Mouse (Mus musculus): ENCODE data around the gene 5430427O19Rik. TPM values are rescaled to one million over a fixed set of nuclear protein-coding genes. Genes with fewer than 3 reads are reported as not detected.

5430427O19Rik gene
- polyA plus RNA-seq, 1 experiment from 2014 or later = 0.06 TPM

GRCm38 (mm10) chrX:85879198-85879977, 9.2 kb downstream of the 5430427O19Rik start:
- Histone ChIP-seq H3K4me3 (no peak overlapping the region), H3K9ac (no peak overlapping the region), H3K4me1 (no peaks in the 10 kb centered on the region), H3K4me2 (no peak overlapping the region), H3K27ac (no peak overlapping the region), H3K27me3 (no peaks in the 10 kb centered on the region), H3K9me3 (no peaks in the 10 kb centered on the region), H3K36me3 (no peaks in the 10 kb centered on the region)
- ATAC-seq (ENCODE audit: insufficient number of reproducible peaks, insufficient read depth, low FRiP score, low TSS enrichment, low read depth) = no peak
- whole genome bisulfite sequencing = 58% methylated on average over 7 of the region's 7 CpGs

GRCm38 (mm10) chrX:85886651-85887050, 16.5 kb downstream of the 5430427O19Rik start:
- Histone ChIP-seq H3K4me2 (no peak overlapping the region), H3K27ac (no peak overlapping the region), H3K27me3 (0 out of 2 replicates have a peak, but pooled peaks cover 5% of the 10 kb centered on the region), H3K9ac (no peak overlapping the region), H3K9me3 (no peaks in the 10 kb centered on the region), H3K36me3 (no peaks in the 10 kb centered on the region), H3K4me3 (no peak overlapping the region), H3K4me1 (no peaks in the 10 kb centered on the region)
- 35% methylated on average over 5 of the region's 5 CpGs for WGBS
- no peak for ATAC-seq (ENCODE audit: insufficient number of reproducible peaks, insufficient read depth, low FRiP score, low TSS enrichment, low read depth)

GRCm38 (mm10) chrX:85901195-85901594, 31.0 kb downstream of the 5430427O19Rik start:
- H3K4me2 ChIP-seq = no peak overlapping the region
- H3K4me3 ChIP-seq = no peak overlapping the region
- H3K9ac ChIP-seq = no peak overlapping the region
- WGBS = 48% methylated on average over 1 of the region's 1 CpGs
- no peaks in the 10 kb centered on the region for H3K36me3 ChIP-seq
- H3K9me3 ChIP-seq = no peaks in the 10 kb centered on the region
- H3K27me3 ChIP-seq = no peaks in the 10 kb centered on the region
- no peak for ATAC-seq (ENCODE audit: insufficient number of reproducible peaks, insufficient read depth, low FRiP score, low TSS enrichment, low read depth)
- no peak overlapping the region for H3K27ac ChIP-seq
- no peaks in the 10 kb centered on the region for H3K4me1 ChIP-seq

- H3K9ac ChIP-seq = no peak overlapping the region
- WGBS = 36% methylated on average over 3 of the region's 3 CpGs
- no peak overlapping the region for H3K4me2 ChIP-seq
- no peak for ATAC-seq (ENCODE audit: insufficient number of reproducible peaks, insufficient read depth, low FRiP score, low TSS enrichment, low read depth)
- H3K9me3 ChIP-seq = no peaks in the 10 kb centered on the region
- no peak overlapping the region for H3K27ac ChIP-seq
- no peaks in the 10 kb centered on the region for H3K4me1 ChIP-seq
- H3K36me3 ChIP-seq = no peaks in the 10 kb centered on the region
- no peaks in the 10 kb centered on the region for H3K27me3 ChIP-seq
- no peak overlapping the region for H3K4me3 ChIP-seq
These were observed 48.9 kb downstream of the 5430427O19Rik start for GRCm38 (mm10) chrX:85919034-85919433.

- no peak for ATAC-seq (ENCODE audit: insufficient number of reproducible peaks, insufficient read depth, low FRiP score, low TSS enrichment, low read depth)
These were observed 62.8 kb downstream of the 5430427O19Rik start for GRCm38 (mm10) chrX:85932991-85933390.

More at GRCm38 (mm10) chrX:85932991-85933390, 62.8 kb downstream of the 5430427O19Rik start:
- H3K27me3 ChIP-seq = no peaks in the 10 kb centered on the region
- no peaks in the 10 kb centered on the region for H3K9me3 ChIP-seq
- no peak overlapping the region for H3K9ac ChIP-seq
- no peak overlapping the region for H3K27ac ChIP-seq
- no peaks in the 10 kb centered on the region for H3K4me1 ChIP-seq
- no peaks in the 10 kb centered on the region for H3K36me3 ChIP-seq
- 7% methylated on average over 2 of the region's 2 CpGs for WGBS
- H3K4me2 ChIP-seq = no peak overlapping the region
- no peak overlapping the region for H3K4me3 ChIP-seq

Other genes with a start within 250 kb of the 5430427O19Rik start
- 7.1 and 7.5 TPM in 2 replicates for gene Gk, start 93.5 kb upstream of the 5430427O19Rik start, polyA plus RNA-seq (2015; fragmentation: Nextera tagmentation; extraction: Ambion mirVana)
- not detected in 2 replicates for gene Samt3, start 173.8 kb downstream of the 5430427O19Rik start, polyA plus RNA-seq (2015; fragmentation: Nextera tagmentation; extraction: Ambion mirVana)

Data from embryonic facial prominence, embryonic 13.5 days (tissue).